Mouse (Mus musculus): ENCODE data around the gene Cemip. TPM values are rescaled to one million over a fixed set of nuclear protein-coding genes. Genes with fewer than 3 reads are reported as not detected.

The Cemip gene
- polyA plus RNA-seq, 1 experiment: 0.63 TPM

DNA sequence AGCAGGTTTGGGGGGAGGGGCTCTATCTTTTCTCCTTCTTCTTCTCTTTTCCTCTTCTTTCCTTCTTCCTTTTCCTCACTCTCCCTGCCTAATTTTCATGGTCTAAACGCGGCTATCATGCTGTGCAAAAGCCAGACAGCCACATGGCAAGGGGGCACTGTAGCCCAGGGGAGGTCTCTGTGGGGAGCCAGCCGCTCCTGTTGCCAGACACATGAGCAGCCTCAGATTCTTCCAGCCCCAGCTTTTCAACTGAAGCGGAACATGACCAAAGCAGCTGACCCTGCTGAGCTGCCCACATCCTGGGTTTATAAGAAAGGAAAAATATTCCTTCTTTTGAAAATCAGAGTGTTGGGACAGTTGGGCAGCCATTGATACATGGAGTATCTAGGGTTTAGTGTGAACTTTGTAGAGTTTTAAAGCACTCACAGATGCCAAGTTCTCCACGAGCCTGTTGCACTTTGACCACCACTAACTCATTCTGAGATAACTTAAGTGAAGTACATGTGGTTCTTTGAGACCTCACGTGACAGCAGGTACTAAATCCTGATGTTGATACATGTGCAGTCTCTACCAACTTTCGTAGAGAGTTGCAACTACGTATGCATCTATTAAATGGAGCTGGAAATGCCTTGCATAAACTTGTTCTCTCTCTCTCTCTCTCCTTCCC, 46.3 kb downstream of the Cemip start:
- Histone ChIP-seq H3K4me3 (ENCODE audit: control insufficient read depth, insufficient read depth, low read length) (no peak overlapping the region), H3K27ac (ENCODE audit: control insufficient read depth, insufficient read depth, low read length) (no peak overlapping the region), H3K4me1 (replicated peaks; ENCODE audit: control insufficient read depth, insufficient read depth, low read length) (no peaks in the 10 kb centered on the region), H3K36me3 (ENCODE audit: control insufficient read depth, insufficient read depth, low read length) (no peaks in the 10 kb centered on the region), H3K27me3 (ENCODE audit: control insufficient read depth, insufficient read depth, low read length) (no peaks in the 10 kb centered on the region)
- WGBS: 78% methylated on average over 8 of the region's 8 CpGs
- no peak for DNase-seq
- TF ChIP-seq POLR2A (IDR thresholded peaks at IDR 0.05; ENCODE audit: control insufficient read depth, extremely low read depth, insufficient read depth, low read length, poor library complexity): no peak
- no peak for TF ChIP-seq CTCF (IDR thresholded peaks at IDR 0.05; ENCODE audit: borderline replicate concordance, control insufficient read depth, extremely low read depth, insufficient read depth, low read length, poor library complexity)

DNA sequence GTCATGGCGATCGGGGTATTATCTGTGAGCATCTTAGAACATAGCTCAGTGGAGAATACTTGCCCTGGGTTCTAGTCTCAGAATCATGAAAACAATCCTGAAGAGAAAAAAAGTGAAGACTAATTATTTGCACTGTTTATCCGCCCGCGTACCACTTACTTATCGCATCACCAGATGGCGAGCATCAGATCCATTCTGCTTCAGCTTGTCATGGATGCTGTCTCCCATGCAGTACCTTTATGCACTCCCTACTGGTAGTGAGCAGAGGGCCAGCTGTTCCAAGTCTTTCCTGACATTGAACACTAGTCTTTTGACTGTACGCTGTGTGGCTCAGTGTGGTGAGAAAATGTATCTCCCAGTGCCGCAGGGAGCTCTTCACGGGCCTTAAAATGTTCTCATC, 47.7 kb downstream of the Cemip start:
- no peak overlapping the region for H3K4me3 ChIP-seq (ENCODE audit: control insufficient read depth, insufficient read depth, low read length)
- H3K27me3 ChIP-seq (ENCODE audit: control insufficient read depth, insufficient read depth, low read length): no peaks in the 10 kb centered on the region
- no peak for DNase-seq
- H3K27ac ChIP-seq (ENCODE audit: control insufficient read depth, insufficient read depth, low read length): no peak overlapping the region
- TF ChIP-seq CTCF (IDR thresholded peaks at IDR 0.05; ENCODE audit: borderline replicate concordance, control insufficient read depth, extremely low read depth, insufficient read depth, low read length, poor library complexity): no peak
- TF ChIP-seq POLR2A (IDR thresholded peaks at IDR 0.05; ENCODE audit: control insufficient read depth, extremely low read depth, insufficient read depth, low read length, poor library complexity): no peak
- H3K36me3 ChIP-seq (ENCODE audit: control insufficient read depth, insufficient read depth, low read length): no peaks in the 10 kb centered on the region
- 97% methylated on average over 10 of the region's 10 CpGs for WGBS
- no peaks in the 10 kb centered on the region for H3K4me1 ChIP-seq (replicated peaks; ENCODE audit: control insufficient read depth, insufficient read depth, low read length)

DNA sequence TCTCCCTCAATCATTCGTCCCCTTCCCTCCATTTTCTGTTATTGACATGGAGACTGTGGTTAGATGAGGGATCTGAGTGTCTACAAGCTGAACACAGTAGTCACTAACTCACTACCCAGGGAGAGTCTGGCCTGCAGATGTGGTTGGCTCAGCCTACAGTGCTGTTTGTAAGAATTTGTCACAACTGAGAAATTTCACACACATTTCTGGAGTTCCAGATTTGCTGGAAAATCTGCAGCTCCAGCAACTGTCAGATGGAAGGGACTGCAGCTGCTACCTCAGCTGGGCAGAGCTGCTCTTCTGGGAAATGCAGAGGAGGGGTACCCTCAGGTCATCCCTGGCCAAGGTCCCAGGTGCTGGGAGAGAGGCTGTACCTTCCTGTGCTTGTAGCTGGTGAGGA, 53.5 kb downstream of the Cemip start:
- TF ChIP-seq POLR2A (IDR thresholded peaks at IDR 0.05; ENCODE audit: control insufficient read depth, extremely low read depth, insufficient read depth, low read length, poor library complexity): no peak
- no peak for TF ChIP-seq CTCF (IDR thresholded peaks at IDR 0.05; ENCODE audit: borderline replicate concordance, control insufficient read depth, extremely low read depth, insufficient read depth, low read length, poor library complexity)
- no peak overlapping the region for H3K27ac ChIP-seq (ENCODE audit: control insufficient read depth, insufficient read depth, low read length)
- no peaks in the 10 kb centered on the region for H3K27me3 ChIP-seq (ENCODE audit: control insufficient read depth, insufficient read depth, low read length)
- no peaks in the 10 kb centered on the region for H3K36me3 ChIP-seq (ENCODE audit: control insufficient read depth, insufficient read depth, low read length)
- H3K4me1 ChIP-seq (replicated peaks; ENCODE audit: control insufficient read depth, insufficient read depth, low read length): no peaks in the 10 kb centered on the region; the same call in 1 of the 2 replicates
- 85% methylated on average over 1 of the region's 1 CpGs for WGBS
- DNase-seq: no peak
- no peak overlapping the region for H3K4me3 ChIP-seq (ENCODE audit: control insufficient read depth, insufficient read depth, low read length)

DNA sequence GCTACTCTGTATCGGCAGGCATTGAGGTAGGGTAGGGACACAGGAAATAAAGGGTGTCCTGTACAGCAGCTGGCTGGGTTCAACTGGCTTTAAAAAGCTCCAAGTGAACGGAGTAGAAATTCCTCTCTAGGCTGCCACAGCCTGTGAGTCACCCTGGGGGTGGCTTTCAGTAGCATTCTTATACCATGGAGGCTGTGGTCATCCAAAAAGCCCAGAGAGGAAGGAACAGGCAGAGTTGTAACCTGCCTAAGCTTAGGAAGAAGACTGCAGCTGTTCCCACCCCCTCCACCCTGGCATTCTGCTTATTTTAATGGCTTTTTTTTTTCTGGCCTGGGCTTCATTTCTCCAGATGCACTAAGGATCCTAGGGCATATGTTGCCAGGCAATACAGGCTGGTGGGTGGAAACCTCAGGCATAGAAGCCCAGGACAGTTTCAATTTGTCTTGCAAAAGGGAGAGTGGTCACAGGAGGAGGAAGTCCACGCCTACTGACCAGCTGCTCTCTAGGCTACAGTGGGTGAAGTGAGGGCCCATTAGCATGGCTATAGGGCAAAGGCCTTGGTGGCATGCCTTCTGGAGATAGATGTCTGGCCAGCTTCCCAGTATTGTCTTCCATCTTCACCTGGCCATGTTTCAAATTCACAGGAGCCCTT, 57.1 kb downstream of the Cemip start:
- 29% methylated on average over 3 of the region's 3 CpGs for WGBS
- TF ChIP-seq CTCF (IDR thresholded peaks at IDR 0.05; ENCODE audit: borderline replicate concordance, control insufficient read depth, extremely low read depth, insufficient read depth, low read length, poor library complexity) (no peak), POLR2A (IDR thresholded peaks at IDR 0.05; ENCODE audit: control insufficient read depth, extremely low read depth, insufficient read depth, low read length, poor library complexity) (no peak)
- Histone ChIP-seq H3K27me3 (ENCODE audit: control insufficient read depth, insufficient read depth, low read length) (no peaks in the 10 kb centered on the region), H3K4me1 (replicated peaks; ENCODE audit: control insufficient read depth, insufficient read depth, low read length) (peaks cover 3% of the 10 kb centered on the region; the same call in 1 of the 2 replicates), H3K36me3 (ENCODE audit: control insufficient read depth, insufficient read depth, low read length) (no peaks in the 10 kb centered on the region), H3K4me3 (ENCODE audit: control insufficient read depth, insufficient read depth, low read length) (no peak overlapping the region), H3K27ac (ENCODE audit: control insufficient read depth, insufficient read depth, low read length) (no peak overlapping the region)
- DNase-seq: no peak

DNA sequence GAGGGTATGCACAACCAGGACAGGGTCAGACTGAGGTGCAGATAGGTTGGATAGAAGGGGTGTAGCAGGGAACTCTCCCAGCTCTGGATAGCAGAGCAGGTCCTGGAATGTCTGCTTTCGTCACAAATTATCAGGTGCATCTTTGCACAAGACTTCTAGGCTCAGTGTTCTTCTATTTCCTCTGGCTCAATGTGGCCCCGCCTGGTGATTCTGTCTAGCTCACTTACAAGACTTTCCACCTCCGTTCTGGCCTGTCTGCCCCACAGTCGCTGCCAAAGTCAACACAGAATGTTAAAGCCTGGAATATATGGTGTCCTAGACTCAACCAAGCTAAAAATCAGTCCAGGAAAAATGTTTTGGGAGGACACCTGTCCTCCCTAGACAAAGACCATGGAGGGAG, 57.9 kb downstream of the Cemip start:
- Histone ChIP-seq H3K27me3 (ENCODE audit: control insufficient read depth, insufficient read depth, low read length) (no peaks in the 10 kb centered on the region), H3K4me3 (ENCODE audit: control insufficient read depth, insufficient read depth, low read length) (no peak overlapping the region), H3K27ac (ENCODE audit: control insufficient read depth, insufficient read depth, low read length) (no peak overlapping the region), H3K4me1 (replicated peaks; ENCODE audit: control insufficient read depth, insufficient read depth, low read length) (peaks cover 3% of the 10 kb centered on the region; the same call in 1 of the 2 replicates), H3K36me3 (ENCODE audit: control insufficient read depth, insufficient read depth, low read length) (no peaks in the 10 kb centered on the region)
- no peak for DNase-seq
- 84% methylated on average over 4 of the region's 4 CpGs for WGBS
- TF ChIP-seq POLR2A (IDR thresholded peaks at IDR 0.05; ENCODE audit: control insufficient read depth, extremely low read depth, insufficient read depth, low read length, poor library complexity) (no peak), CTCF (IDR thresholded peaks at IDR 0.05; ENCODE audit: borderline replicate concordance, control insufficient read depth, extremely low read depth, insufficient read depth, low read length, poor library complexity) (no peak)

DNA sequence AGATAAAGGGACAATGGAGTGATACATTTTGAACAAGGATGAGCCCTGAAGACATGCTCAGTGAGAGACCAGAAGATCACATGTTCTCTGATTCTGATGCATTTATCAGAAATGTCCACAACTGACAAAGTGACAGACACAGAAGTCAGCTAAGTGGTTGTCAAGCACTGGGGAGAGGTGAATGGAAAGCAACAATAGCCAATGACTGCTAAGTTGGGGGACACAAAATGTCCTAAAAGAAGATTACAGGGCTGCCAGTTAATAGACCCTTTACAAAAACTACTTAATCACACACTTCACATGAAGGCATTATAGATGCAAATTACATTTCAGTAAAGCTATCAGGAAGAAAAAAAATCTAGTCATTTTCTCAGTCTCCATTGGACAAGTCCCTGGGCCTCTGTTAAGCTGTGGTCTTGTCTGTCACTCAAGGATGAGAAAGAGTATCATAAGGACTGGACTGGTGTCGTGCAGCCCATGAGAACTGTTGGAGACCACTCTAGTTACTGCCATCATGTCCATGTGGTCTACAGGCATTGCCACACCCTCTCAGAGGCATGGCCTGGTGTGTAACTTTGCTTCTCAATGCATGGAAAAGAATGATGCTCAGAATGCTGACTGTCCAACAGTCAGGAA, 59.2 kb downstream of the Cemip start:
- Histone ChIP-seq H3K36me3 (ENCODE audit: control insufficient read depth, insufficient read depth, low read length) (no peaks in the 10 kb centered on the region), H3K4me1 (replicated peaks; ENCODE audit: control insufficient read depth, insufficient read depth, low read length) (0 out of 2 replicates have a peak, but pooled peaks cover 3% of the 10 kb centered on the region), H3K4me3 (ENCODE audit: control insufficient read depth, insufficient read depth, low read length) (no peak overlapping the region), H3K27ac (ENCODE audit: control insufficient read depth, insufficient read depth, low read length) (no peak overlapping the region), H3K27me3 (ENCODE audit: control insufficient read depth, insufficient read depth, low read length) (no peaks in the 10 kb centered on the region)
- TF ChIP-seq POLR2A (IDR thresholded peaks at IDR 0.05; ENCODE audit: control insufficient read depth, extremely low read depth, insufficient read depth, low read length, poor library complexity) (no peak), CTCF (IDR thresholded peaks at IDR 0.05; ENCODE audit: borderline replicate concordance, control insufficient read depth, extremely low read depth, insufficient read depth, low read length, poor library complexity) (no peak)
- 90% methylated on average over 1 of the region's 1 CpGs for WGBS
- DNase-seq: no peak

All from thymus, adult 2 months (tissue).